Mouse (Mus musculus) 416B (cell line): ENCODE measurements around the gene Npl.
"Not testable (repeated sequence)": the region's sequence is repeated elsewhere in the genome, so short reads cannot be mapped to it uniquely, and the experiment has no call there.

Experiments used
- DNase-seq: peaks from one replicate; pipeline ENCODE4 v3.0.0; 2011; ENCODE audit warnings: low read depth

The Npl gene

DNA sequence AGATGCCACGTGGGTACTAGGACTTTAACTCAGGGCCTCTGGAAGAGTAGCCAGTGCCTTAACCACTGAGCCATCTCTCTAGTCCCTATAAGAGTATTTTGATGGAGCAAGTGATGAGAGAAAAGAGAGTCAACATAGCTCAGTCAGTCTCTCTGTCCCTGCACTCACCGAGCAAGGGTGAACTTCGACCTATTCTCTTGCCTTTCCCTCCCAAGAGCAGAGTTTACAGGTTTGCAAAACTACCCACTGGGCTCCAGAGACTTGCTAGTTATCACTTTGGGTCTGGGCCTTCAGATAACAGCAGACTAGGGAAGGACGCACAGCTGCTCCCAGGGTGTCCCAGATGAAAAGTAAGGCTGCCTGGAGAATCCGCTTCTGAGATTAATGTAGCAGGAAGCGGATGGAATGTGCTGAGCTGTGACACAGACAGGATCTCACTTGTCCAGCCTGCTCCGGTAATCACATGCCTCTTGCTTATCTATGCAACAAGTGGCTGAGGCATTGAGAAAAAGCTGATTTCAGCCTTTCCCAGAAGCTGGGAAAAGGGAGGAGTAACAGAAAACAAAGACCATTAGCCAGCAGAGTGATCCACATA lies 7.0 kb downstream of the Npl start:
- no peak for DNase-seq

DNA sequence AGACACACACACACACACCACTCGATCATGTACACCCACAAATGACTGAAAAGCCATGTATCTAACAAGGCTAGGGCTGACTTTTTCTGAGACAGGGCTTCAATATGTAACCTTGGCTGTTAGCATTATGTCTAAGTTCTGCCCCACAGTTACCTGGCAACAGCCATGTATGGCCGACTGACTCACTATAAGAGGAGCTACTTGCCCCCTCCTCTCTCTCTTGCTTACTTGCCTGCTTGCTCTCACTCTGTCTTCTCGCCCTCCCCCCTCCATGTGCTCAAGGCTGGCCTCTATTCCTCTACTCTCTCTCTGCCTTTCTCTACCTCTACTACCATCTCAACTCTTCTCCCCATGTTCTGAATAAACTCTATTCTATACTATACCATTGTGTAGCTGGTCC lies 9.1 kb downstream of the Npl start:
- DNase-seq: no peak

DNA sequence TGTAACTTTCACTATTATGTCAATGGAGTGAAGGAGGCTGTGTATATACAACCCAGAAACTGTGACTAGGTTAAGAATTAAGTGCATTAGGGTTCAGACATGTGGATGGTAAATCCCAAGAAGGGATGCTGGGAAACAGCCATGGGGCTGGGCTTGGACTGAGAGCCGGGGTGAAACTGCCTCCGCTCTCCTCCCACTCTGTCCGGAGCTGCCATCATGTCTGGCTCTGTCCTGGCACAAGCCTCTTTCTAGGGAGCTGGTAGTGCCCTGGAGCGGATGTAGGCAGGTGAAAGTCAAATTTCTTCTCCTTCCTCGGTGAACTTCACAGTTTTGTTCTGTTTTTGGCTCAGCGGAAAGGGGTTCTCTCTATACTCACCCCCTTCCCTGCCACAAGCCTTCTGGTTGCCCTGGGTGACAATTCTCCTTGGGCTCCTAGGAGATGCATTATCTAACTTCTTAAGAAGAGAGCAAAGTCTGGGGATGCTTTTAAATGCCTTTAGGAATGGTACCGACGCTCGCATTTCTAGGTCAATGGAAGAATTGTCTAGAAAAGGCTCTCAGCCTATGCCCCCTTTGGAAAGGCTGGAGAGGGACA lies 10.0 kb downstream of the Npl start:
- no peak for DNase-seq

DNA sequence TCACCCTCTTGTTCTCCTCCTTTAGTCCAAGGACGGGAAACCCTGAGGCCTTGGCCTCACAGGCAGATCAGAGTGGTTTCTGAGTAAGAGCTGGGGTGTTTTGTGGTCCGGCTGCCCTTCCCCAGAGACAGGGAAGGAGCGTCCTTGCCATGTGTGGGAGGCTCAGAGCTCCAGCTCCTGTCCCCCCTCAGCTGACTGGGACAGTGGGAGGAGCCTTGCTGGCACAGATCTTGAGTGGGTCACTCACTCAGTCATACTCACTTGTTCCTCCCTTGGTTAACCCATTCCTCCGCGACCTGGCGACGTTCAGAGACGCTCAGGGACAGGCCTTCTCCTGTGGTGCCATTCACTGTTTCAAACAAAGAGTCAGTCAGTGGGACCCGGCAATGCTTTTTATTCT lies 14.2 kb downstream of the Npl start:
- no peak for DNase-seq

DNA sequence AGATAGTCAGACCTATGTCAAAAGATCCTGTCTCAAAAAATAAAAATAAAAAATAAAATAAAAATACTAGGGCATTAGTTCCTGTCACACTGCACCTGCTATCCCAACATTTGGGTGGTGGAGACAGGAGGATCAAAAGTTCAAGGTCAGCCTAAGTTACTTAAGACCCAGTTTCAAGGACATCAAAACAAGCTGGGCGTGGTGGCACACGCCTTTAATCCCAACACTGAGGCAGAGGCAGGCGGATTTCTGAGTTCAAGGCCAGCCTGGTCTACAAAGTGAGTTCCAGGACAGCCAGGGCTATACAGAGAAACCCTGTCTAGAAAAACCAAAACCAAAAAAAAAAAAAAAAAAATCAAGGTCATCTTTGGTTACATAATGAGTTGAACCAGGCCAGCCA lies 16.9 kb downstream of the Npl start:
- DNase-seq: not testable (repeated sequence)

DNA sequence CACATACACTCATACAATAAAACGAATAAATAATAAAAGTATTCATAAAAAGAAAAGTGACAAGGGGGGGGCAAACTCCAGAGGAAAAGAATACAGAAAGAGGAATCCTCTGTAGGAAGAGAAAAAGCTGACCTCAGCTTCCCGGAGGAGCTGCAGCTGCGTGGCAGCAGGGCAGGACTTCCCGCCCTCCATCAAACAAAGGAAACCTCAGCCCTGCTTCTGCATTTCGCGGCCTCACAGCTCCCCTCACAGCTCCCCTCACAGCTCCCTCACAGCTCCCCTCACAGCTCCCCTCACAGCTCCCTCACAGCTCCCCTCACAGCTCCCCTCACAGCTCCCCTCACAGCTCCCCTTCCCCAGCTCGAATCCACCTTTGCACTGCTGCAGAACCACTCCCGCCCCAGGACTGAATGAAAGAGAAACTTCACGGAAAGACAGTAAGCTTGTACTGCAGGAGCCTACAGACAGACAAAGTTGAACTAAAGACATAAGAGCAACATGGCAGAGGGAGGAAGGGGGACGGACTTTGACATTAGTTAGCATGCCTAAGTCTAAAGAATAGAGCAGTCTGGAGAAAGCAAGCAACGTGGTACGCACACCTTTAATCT lies 17.5 kb downstream of the Npl start:
- DNase-seq: peak; percentile 53

DNA sequence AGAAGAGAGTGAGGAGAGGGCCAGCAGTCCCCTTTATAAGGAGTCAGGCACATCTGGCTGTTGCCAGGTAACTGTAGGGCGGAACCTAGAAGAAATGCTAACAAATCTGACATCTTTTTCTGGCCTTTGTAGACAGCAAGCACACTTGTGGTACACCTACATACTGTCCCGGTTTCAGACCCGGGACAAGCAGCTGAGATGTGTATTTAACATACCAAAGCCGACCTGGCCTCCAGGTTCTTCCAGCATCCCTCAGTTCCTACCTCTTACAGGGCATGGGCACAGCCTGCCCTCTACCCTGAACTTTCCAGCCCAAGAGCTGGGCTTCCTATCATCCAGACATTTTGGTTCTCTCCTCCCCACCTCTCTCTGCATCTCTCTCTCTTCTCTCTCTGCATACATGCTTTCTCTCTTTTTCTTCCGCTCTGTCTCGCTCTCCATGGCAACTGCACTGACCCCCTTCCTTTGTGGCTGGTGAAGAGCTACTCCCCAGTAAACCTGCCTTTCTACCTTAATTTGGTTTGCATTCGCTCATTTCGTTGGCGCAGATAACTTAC lies 18.1 kb downstream of the Npl start:
- DNase-seq: no peak

DNA sequence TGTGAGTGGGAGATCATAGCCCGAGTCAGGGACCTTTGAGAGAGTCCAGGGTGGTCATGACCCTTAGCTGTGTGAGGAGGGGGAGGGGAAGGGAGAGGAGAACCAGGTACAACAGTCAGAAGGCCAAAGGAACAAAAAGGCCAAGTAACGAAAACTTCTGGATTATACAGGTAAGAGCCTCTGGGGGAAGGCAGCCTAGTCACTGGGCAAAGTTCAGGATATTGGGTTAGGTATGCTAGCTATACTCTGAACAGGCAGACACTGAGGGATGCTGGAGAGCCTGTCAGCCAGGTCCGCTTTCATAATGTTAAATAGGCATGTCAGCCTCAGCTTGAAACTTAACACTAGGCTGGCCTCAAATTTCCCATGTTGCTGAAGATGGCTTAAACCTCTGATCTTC lies 27.7 kb downstream of the Npl start:
- no peak for DNase-seq

DNA sequence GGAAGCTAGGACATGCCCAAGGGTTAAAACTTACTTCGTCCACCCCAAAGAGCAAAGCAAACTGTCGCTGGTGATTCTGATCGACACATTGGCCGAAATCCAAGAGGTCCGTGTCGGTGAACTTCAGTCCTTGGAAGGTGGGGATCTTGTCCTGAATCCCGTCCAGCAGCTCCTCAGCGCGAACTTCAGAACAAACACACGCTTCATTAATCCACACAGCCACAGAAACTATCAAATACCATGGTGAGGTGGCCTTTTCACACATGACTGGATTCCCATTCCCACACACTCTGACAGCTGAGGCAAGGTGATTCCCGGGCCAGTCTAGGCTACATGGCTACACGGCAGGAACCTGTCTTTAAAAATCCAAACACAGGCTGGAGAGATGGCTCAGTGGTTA lies 34.5 kb downstream of the Npl start:
- no peak for DNase-seq

DNA sequence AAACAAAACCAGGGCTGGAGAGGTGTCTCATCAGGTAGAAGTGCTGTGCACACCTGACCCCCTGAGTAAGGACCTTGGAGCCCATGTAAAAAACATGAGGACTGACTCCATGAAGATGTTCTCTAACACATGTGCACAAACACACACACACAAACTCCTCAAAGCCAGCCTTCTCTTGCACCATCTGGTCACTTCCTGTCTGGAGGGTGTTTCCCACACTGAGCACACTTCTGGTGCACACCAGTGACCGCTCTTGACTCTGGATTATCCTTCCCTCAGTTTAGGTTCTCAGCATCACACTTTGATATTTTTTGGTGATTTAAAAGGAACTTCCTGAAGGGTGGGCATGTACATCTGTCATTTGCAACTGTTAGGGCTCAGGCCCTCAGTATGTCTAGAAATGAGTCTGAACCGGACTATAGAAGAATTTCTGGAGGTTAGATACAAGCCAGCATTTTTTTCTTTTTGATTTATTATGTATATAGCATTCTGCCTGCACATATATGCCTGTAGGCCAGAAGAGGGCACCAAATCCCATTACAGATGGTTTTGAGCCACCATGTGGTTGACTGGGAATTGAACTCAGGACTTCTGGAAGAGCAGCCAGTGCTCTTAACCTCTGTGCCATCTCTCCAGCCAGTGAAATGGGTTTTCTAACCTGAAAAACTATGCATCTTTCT lies 39.4 kb downstream of the Npl start:
- DNase-seq: peak; percentile 36

DNA sequence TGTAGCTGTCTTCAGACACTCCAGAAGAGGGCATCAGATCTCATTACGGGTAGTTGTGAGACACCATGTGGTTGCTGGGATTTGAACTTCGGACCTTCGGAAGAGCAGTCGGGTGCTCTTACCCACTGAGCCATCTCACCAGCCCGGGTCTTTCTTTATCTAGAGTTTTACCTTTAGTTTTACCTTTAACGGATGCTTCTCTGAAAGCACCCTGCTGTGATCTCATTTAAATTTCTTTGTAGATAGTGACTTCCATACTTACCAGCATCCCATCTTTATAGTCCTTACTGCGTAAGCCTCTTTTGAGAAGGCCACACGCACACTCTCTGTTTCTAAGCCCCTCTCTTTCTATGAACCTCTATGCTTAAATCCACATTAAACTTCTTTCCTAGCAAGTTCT lies 40.3 kb downstream of the Npl start:
- not testable (repeated sequence) for DNase-seq

DNA sequence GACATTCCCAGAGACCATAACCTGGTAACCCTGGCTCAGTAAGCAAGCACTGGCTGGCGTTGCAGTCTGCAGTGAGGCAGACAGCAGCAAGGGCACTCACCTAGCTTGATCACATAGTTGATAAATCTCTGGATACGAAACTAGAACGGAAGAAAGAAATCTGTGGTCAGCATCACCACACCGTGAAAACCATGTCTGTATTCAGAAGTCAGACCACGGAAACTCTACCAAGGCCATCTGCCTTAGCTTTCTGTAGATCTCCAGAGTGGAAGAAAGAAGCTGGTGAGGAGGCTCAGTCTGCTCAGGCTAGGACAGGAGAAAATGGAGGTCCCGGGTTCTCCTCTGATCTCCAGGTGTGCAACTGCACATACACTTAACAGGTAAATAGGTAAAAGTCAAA lies 40.8 kb downstream of the Npl start:
- peak; percentile 33 for DNase-seq

DNA sequence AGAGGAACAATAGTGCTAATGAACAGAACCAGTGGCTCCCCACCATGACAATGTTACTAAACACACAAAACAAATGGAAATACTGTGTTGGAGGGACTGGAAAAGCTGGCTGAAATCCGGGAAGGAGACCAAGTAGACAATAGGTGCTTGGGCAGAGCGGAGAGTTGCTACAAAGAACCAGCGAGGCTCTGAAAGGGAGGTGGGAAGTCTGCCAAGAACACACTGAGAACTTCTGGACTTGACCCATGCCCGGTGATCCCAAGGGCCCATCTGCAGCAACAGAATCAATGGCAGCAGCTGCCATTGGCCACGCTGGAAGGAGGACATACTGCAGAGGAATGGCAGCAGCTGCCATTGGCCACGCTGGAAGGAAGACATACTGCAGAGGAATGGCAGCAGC lies 43.6 kb downstream of the Npl start:
- DNase-seq: no peak

DNA sequence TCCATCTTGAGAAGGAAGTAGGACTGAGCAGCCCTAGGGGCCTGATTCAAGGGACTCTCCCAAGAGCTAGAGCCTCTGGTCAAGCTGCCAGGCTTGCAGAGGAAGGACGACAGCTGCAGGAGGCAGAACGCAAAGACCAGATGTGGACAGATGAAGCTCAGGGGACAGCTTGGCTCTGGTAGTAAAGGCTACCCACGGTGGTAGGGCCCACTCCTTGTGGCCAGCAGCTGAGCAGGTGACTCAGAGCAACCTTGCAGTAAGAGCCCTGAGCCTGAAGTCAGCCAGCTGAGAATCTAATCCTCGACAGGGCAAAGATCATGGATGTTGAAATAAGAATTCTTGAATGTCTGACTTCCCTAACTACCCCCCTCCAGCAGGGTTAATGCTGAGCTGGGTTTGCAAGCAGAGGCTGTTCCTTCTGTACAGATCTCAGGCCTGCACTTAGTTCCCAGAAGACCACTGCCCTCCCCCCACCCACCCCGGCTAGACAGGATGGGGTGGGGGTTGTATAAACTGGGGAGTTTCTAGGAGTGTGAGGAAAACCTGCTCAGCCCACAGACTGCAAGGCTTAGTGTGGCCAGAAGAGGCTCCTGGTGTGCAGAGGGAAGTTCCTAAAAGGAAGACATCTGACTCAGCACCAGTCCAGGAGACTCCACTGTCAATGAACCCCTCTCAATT lies 48.1 kb downstream of the Npl start:
- DNase-seq: peak; percentile 34

DNA sequence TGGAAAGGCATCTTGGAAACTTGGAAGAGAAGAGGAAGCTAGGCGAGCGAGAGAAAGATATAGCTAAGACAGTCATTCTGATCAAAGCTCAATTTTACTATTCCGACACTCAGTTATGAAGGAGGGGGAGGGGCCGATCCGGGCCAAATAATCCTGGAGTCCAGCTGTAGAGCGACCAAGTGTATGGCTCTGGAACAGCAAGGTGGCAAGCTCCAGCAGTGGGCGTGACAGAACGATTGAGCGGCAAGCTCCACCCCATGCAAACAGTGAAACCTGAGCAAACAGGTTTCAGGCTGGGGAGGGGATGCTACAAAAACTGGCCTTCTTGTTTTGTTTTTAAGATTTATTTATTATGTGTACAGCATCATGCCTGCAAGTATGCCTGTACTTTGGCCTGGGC lies 49.8 kb downstream of the Npl start:
- DNase-seq: no peak

DNA sequence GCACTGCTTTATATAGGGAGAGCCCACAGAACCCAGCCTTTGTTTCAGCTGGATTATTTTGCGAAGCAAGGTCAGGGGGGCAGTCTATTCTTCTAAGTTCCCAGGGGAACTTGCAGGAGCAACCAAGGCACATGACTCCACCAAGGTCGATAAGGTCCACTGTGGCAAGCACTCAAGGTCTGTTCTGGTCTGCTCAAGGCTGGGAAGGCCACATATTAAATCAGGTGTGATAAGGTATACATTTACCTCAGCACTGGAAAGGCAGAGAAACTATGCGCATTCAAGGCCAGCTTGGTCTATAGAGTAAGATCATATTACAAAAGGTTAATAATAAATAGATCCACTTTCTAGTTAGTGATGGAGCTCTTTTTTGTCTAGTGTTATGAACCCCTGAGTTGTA lies 53.8 kb downstream of the Npl start:
- no peak for DNase-seq

DNA sequence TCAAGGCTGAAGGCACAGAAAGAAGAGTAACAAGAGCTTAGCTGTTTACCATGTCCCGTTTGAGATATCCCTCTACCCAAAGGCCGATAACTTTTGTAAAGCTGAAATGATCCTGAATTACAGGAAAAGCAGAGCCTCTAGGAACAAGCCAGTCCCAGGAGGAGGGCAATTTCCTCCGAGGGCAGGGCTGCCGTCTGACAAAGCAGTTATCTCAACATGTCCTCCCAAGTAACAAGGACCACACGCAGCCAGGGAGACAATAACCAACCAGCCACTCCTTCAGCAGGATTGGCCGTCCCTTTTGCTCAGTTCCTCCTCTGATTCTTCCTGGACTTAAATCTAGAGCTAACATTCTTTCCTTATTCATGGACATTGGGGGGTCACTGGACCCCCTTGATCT lies 55.9 kb downstream of the Npl start:
- DNase-seq: no peak

DNA sequence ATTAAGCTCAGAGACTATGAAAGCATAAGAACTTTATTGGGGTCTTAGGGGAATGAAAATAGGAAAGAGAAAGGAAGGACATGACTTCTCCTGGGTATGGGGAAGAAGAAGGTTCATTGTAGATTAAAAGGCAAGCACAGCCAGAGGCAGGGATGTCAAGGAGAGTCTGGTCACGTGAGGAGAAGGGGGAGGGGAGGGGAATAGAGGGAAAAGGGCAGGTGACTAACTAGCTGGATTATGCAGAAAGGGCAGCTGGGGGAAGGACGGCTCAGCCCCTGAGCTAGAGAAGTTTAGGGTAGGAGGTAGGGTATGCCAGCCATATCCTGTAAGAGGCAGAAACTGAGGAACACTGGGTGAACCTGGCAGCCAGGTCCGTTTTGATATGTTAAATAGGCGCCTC lies 56.5 kb downstream of the Npl start:
- no peak for DNase-seq

DNA sequence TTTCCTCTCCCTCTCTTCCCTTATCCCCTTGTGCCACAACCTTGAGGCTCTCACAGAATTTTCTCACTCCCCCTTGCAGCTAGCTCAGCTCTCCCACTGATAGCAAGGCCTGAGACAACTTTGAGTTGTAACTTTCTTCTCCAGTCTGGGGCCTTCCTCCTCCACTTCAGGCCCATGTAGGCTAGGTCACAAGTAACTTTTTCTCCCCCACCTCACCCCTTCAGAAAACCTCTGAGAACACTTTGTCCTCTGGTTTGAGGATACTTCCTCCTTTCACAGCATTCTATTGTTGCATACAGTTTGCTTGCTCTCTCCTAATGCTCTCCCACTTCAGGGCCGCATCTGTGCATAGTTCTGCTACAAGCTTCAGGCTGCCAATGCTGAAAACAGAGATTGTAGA lies 58.0 kb downstream of the Npl start:
- DNase-seq: no peak

DNA sequence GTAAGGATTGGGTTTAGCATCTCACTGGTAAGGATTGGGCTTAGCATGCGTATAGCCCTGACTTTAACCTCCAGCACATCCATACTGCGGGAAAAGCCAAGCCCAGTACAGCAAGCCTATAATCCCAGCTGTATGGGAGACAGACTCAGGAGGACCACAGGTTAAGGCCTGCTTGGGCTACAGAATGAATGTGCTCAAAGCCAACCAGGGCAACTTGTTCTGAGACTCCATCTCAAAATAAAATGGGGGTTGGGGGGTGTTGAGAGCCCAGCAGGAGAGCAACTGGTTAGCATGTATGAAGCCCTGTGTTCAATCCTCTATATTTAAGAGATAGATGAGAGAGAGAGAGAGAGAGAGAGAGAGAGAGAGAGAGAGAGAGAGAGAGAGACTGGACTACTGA lies 58.5 kb downstream of the Npl start:
- DNase-seq: no peak

DNA sequence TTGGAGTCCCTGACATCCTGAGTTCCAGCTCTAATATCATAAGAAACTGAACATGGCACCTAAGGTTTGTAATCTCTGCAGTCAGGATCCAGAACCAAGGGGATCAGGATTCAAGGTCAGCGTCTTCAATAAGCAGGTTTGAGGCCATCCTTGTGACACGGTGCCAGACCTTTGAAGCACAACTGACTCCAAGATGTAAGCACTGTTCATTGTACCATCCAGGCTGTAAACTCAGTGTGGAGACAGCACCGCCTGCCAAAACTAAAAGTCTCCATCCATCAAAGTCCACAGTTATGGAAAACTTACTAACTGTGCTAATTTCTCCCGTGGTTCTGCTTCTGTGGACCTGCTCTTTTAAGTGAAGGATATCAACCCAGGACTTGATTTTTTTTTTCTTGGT lies 59.9 kb downstream of the Npl start:
- DNase-seq: no peak

DNA sequence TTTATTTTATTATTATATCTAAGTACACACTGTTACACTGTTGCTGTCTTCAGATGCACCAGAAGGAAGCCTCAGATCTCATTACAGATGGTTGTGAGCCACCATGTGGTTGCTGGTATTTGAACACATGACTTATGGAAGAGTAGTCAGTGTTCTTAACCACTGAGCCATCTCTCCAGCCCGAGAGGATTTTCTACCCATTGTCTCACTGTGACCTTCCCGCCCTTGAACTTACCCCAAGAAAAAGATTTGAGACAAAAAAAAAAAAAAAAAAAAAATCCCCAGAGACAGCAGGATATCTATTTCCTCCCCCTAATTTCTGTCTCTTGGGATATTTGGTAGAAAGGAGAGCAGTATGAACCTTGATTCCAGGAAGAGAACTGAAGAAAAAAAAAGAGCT lies 60.3 kb downstream of the Npl start:
- DNase-seq: no peak

DNA sequence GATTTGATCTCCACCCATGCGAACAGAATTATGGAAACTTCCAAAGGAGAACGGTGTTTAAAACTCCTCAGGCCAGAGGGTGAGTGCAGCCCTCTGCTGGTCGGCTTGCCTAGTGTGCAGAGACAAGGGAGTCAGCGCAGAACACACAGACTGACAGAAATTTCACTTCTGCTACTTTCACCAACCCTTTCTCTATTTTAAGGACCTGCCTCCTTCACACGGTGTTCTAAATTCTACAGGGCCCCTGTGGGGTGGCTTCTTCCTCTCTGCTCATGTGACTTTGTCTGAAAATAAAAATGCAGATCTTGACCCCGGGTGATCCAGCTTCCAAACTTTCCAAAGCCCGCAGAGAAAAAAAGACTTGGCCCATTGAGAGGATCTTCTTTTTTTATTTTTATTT lies 60.7 kb downstream of the Npl start:
- DNase-seq: peak; percentile 50
